Mouse (Mus musculus) limb, embryonic 14.5 days (tissue): Measurements from ENCODE around the gene Fbxw7. TPM values are rescaled to one million over a fixed set of nuclear protein-coding genes. Genes with fewer than 3 reads are reported as not detected.
"Not testable (repeated sequence)": the region's sequence is repeated elsewhere in the genome, so short reads cannot be mapped to it uniquely, and the experiment has no call there.

Experiments
- ATAC-seq: fragments of 200-750 bp; cut with Nextera tagmentation; 2 replicates; pipeline ENCODE4 v1.8.0; 2017; ENCODE audit warnings: low read depth, moderate number of reproducible peaks, moderate TSS enrichment; ENCODE audit not compliant: low FRiP score
- DNase-seq: peaks from one replicate; pipeline ENCODE4 v3.0.0-alpha.2; 2015; ENCODE audit warnings: low spot score
- H3K27ac ChIP-seq: fragments of 300-500 bp; sonication (generic); replicated peaks from 2 replicates; pipeline ENCODE4 v1.5.1; 2014; ENCODE audit warnings: low read depth, mild to moderate bottlenecking, low read length, moderate library complexity, mixed read lengths
- H3K27me3 ChIP-seq: fragments of 300-500 bp; sonication (generic); 2 replicates; pipeline ENCODE4 v1.6.1; 2014; ENCODE audit warnings: low read length, mixed read lengths; ENCODE audit not compliant: control insufficient read depth, insufficient read depth
- H3K36me3 ChIP-seq: fragments of 300-500 bp; sonication (generic); 2 replicates; pipeline ENCODE4 v1.6.1; 2014; ENCODE audit warnings: mild to moderate bottlenecking, low read length, moderate library complexity, mixed read lengths; ENCODE audit not compliant: control insufficient read depth, insufficient read depth
- H3K4me1 ChIP-seq: fragments of 300-500 bp; sonication (generic); 2 replicates; pipeline ENCODE4 v1.6.1; 2014; ENCODE audit warnings: antibody characterized with exemption, low read length, mixed read lengths; ENCODE audit not compliant: control insufficient read depth, insufficient read depth
- H3K4me2 ChIP-seq: fragments of 300-500 bp; sonication (generic); replicated peaks from 2 replicates; pipeline ENCODE4 v1.6.1; 2014; ENCODE audit warnings: low read depth, mild to moderate bottlenecking, low read length, moderate library complexity; ENCODE audit not compliant: severe bottlenecking
- H3K4me3 ChIP-seq: fragments of 300-500 bp; sonication (generic); replicated peaks from 2 replicates; pipeline ENCODE4 v1.5.1; 2014; ENCODE audit warnings: low read length
- H3K9ac ChIP-seq: fragments of 300-500 bp; sonication (generic); 2 replicates; pipeline ENCODE4 v1.6.1; 2014; ENCODE audit warnings: mild to moderate bottlenecking, low read depth, low read length, moderate library complexity; ENCODE audit not compliant: severe bottlenecking
- H3K9me3 ChIP-seq: fragments of 300-500 bp; sonication (generic); 2 replicates; pipeline ENCODE4 v1.6.1; 2016; ENCODE audit warnings: low read length; ENCODE audit not compliant: control insufficient read depth
- POLR2A ChIP-seq: fragments of 200-500 bp; IDR thresholded peaks from 2 replicates; pipeline ENCODE4 v1.8.0; 2012; ENCODE audit warnings: inconsistent platforms, mild to moderate bottlenecking, moderate library complexity, borderline replicate concordance; ENCODE audit not compliant: insufficient read depth, insufficient read length; ENCODE audit errors: extremely low read depth
- WGBS: fragments of 180-500 bp; shearing (Covaris S2); extraction: QIAGEN DNeasy Blood & Tissue Kit; methylation state at CpG from one replicate; pipeline ENCODE4 v1.1.7; 2014; 5-methylcytosine and 5-hydroxymethylcytosine counted together
- polyA plus RNA-seq, 2 experiments: library from polyadenylated mRNA; depleted of rRNA in 1 of 2; stranded (reverse) in 1 of 2; unstranded in 1 of 2; fragments of >200 nt; fragmentation: Nextera tagmentation in 1 of 2; extraction: Ambion mirVana in 1 of 2; gene quantifications; 2 replicates each; pipeline versions ENCODE4 v1.2.1 to v1.2.3; 2012 to 2014

Fbxw7 gene
- polyA plus RNA-seq, 2 experiments, result 10.6 to 13.4 TPM

- H3K36me3 ChIP-seq, result no peaks in the 10 kb centered on the region
- no peak for TF ChIP-seq POLR2A
- no peak for ATAC-seq
- no peak overlapping the region for H3K4me2 ChIP-seq
- WGBS, result 87% methylated on average over 1 of the region's 1 CpGs
- H3K27ac ChIP-seq, result no peak overlapping the region
- no peaks in the 10 kb centered on the region for H3K27me3 ChIP-seq
- H3K9ac ChIP-seq, result no peak overlapping the region
- no peaks in the 10 kb centered on the region for H3K4me1 ChIP-seq
- DNase-seq, result no peak
- H3K4me3 ChIP-seq, result no peak overlapping the region
- H3K9me3 ChIP-seq, result no peaks in the 10 kb centered on the region
These were observed 35.4 kb downstream of the Fbxw7 start for GRCm38 (mm10) chr3:84850418-84850817.

- Histone ChIP-seq H3K4me2 (no peak overlapping the region), H3K27ac (no peak overlapping the region), H3K27me3 (no peaks in the 10 kb centered on the region), H3K36me3 (no peaks in the 10 kb centered on the region), H3K9me3 (no peaks in the 10 kb centered on the region), H3K9ac (no peak overlapping the region), H3K4me1 (no peaks in the 10 kb centered on the region), H3K4me3 (no peak overlapping the region)
- no peak for TF ChIP-seq POLR2A
- DNase-seq (no peak), ATAC-seq (no peak)
- WGBS, result 90% methylated on average over 1 of the region's 1 CpGs
These were observed 36.7 kb downstream of the Fbxw7 start for GRCm38 (mm10) chr3:84851801-84852200.

GRCm38 (mm10) chr3:84852877-84853276 lies 37.8 kb downstream of the Fbxw7 start:
- H3K36me3 ChIP-seq, result no peaks in the 10 kb centered on the region
- no peak overlapping the region for H3K27ac ChIP-seq
- no peak overlapping the region for H3K9ac ChIP-seq
- H3K9me3 ChIP-seq, result no peaks in the 10 kb centered on the region
- TF ChIP-seq POLR2A, result no peak
- WGBS, result 82% methylated on average over 7 of the region's 7 CpGs
- ATAC-seq (no peak), DNase-seq (no peak)
- no peak overlapping the region for H3K4me3 ChIP-seq
- H3K4me1 ChIP-seq, result no peaks in the 10 kb centered on the region
- no peak overlapping the region for H3K4me2 ChIP-seq
- no peaks in the 10 kb centered on the region for H3K27me3 ChIP-seq

- WGBS, result 68% methylated on average over 1 of the region's 1 CpGs
- no peak overlapping the region for H3K4me3 ChIP-seq
- TF ChIP-seq POLR2A, result no peak
These were observed 39.4 kb downstream of the Fbxw7 start for GRCm38 (mm10) chr3:84854440-84854839.

GRCm38 (mm10) chr3:84860669-84861068 lies 45.6 kb downstream of the Fbxw7 start:
- Histone ChIP-seq H3K4me3 (no peak overlapping the region), H3K9me3 (no peaks in the 10 kb centered on the region), H3K27me3 (no peaks in the 10 kb centered on the region), H3K36me3 (0 out of 2 replicates have a peak, but pooled peaks cover 3% of the 10 kb centered on the region), H3K27ac (no peak overlapping the region), H3K4me2 (no peak overlapping the region), H3K4me1 (no peaks in the 10 kb centered on the region), H3K9ac (no peak overlapping the region)
- no peak for TF ChIP-seq POLR2A
- 71% methylated on average over 1 of the region's 1 CpGs for WGBS
- DNase-seq, result no peak
- ATAC-seq, result no peak

More at GRCm38 (mm10) chr3:84854440-84854839, 39.4 kb downstream of the Fbxw7 start:
- Histone ChIP-seq H3K27ac (no peak overlapping the region), H3K27me3 (no peaks in the 10 kb centered on the region), H3K9ac (no peak overlapping the region), H3K9me3 (no peaks in the 10 kb centered on the region), H3K4me1 (no peaks in the 10 kb centered on the region), H3K36me3 (no peaks in the 10 kb centered on the region), H3K4me2 (no peak overlapping the region)
- ATAC-seq, result no peak
- DNase-seq, result no peak

- not testable (repeated sequence) for H3K9ac ChIP-seq, ATAC-seq, DNase-seq, H3K9me3 ChIP-seq, H3K4me3 ChIP-seq, H3K4me2 ChIP-seq, H3K4me1 ChIP-seq, H3K27ac ChIP-seq, H3K36me3 ChIP-seq, H3K27me3 ChIP-seq
- WGBS, result 95% methylated on average over 3 of the region's 3 CpGs
These were observed 46.7 kb downstream of the Fbxw7 start for GRCm38 (mm10) chr3:84861817-84862216.
